Mouse (Mus musculus): ENCODE data around the gene Upp2.

DNA sequence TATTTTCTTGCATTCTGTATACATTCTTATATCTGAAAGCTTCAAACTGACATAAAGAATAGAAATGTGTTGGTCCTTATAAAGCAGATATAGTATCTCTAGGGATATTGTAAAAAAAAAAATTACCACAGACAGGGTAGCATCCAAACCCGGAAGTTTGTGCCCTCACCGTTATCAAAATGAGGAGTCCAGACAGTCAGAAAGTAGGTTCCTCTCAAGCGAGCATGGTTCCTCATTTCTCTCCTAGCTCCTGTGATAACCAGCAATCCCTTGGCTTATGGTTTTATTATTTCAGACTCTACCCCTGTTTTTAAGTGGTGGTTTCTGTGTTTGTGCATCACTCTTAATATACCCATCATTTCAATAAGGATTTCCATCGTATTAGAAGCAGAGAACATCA lies 134.5 kb downstream of the Upp2 start:
- TF ChIP-seq CTCF (IDR thresholded peaks at IDR 0.05; ENCODE audit: extremely low read depth, insufficient read depth, low read length) = no peak
- no peak for TF ChIP-seq POLR2A (IDR thresholded peaks at IDR 0.05; ENCODE audit: extremely low read depth, insufficient read depth, low read length)

All from cortical plate, adult 2 months (tissue).